Mouse (Mus musculus) heart, postnatal 0 days (tissue): ENCODE measurements at regions not wholly inside any gene's neighbourhood (a gene's known extent, or its start where the extent isn't known, plus 50 kb on each side); places are given as distances from the start of the nearest gene placed in this dataset.

ENCODE experiments used
- CTCF ChIP-seq: IDR thresholded peaks from 2 replicates; pipeline ENCODE4 v1.5.1; 2016; ENCODE audit warnings: antibody characterized with exemption, control low read depth, low read depth
- EP300 ChIP-seq: IDR thresholded peaks from 2 replicates; pipeline ENCODE4 v1.6.1; 2016; ENCODE audit warnings: antibody characterized with exemption, low read depth

GRCm38 (mm10) chr14:87348825-87349224, 67.6 kb upstream of the Tdrd3 start:
- TF ChIP-seq CTCF (no peak), EP300 (no peak)
